Mouse (Mus musculus): ENCODE data around the gene Tmem273.

Tmem273 gene

DNA sequence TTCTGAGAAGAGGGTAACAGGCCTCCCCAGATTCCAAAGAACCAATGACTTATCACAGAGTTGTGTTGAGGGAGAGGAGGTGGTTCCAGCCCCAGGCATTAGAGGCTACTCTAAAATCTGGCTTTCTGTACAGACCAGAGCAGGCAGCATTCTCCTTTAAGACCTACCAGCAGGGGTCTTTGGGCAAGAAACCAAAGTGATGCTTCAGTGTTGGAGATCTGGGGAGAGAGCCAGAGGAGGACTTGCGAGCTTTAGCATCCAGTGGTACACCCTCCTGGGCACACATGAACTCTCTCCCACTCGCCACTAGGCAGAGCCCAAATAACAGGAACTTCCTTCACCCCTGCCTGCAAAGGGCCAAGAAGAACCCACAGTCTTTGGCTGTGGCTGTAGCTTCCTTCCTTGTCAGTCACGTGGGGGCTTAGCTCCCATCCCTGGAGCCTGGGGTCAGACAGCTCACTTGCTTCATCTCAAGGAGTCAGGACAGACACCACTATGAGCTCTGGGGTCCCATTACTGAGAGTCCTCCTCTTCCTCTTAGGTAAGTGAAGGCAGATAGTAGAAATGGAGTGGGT lies at the start of gene Tmem273:
Tmem273 (plus strand) TSS at position 408 of the 575 bp plus-strand sequence.
- DNase-seq (ENCODE audit: low read depth, low spot score) = no peak

DNA sequence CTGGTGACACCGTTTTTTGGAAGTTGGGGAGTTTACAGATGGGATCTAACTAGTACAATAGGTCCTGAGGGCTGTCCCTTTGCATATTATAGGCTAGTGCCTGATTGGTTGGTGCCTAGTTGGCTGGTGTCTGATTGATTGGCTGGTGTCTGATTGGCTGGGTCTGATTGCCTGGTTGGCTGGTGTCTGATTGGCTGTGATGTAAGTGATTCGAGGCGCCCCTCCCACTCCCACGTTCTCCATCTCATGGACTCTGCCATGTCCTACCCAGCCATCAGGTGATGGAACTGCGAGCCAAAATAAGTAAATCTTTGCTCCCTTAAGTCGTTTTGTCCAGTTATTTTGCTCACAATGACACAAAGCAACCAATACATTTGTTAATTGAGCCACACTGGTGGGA lies 49.2 kb upstream of the Tmem273 start:
- no peak for DNase-seq (ENCODE audit: low read depth, low spot score)

DNA sequence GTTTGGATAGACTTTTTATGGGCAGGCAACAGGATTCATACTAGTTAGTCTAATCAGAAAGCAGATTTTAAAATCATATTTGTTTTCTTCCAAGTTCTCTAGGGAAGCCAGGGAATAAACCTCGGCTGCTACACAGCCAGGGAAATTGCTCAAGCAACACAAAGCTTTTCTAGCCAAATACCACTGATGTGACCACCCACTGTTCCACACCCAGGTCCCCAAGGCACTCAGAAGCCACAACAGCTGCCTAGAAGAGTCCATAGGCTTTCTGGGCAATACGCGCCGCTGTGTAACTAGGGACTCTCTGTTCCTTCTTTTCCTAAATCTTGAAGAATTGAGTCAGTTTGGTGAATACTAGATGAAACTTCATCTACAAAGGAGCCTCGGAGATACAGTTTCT lies 47.2 kb upstream of the Tmem273 start:
- DNase-seq (ENCODE audit: low read depth, low spot score) = no peak

DNA sequence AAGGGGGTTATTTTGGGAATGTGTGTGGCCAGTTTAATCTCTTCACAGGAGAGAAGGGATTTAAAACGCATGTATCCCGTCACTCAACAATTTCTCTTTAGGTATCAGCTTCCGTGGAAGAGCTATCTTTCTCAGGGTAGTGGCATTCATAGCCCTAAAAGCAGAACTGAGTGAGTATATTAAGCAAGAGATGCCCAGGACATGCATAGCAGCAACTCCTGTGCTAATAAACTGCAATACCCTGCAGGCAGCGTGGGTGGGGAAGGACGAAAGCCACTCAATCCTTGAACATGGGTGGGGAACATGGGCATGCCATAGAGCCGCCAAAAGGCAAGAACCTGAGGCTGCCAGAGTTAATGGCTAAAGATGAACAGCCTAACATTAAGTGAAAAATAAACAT lies 37.2 kb upstream of the Tmem273 start:
- DNase-seq (ENCODE audit: low read depth, low spot score) = no peak

DNA sequence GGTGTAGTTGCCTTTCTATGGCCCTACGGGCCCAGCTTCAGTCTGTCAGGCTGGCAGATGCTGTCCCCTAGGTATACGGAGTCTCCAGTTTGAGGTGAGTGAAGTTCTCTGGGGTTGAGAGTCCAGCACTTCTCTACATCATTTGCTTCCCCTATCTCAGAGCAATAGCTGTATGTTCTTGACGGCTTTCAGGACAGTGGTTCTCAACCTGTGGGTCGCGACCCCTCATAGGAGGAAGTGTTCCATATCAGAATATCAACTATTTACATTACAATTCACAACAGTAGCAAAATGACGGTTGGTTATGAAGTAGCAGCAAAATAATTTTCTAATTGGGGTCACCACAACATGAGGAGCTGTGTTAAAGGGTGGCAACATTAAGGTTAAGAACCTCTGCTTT lies 35.0 kb upstream of the Tmem273 start:
- no peak for DNase-seq (ENCODE audit: low read depth, low spot score)

DNA sequence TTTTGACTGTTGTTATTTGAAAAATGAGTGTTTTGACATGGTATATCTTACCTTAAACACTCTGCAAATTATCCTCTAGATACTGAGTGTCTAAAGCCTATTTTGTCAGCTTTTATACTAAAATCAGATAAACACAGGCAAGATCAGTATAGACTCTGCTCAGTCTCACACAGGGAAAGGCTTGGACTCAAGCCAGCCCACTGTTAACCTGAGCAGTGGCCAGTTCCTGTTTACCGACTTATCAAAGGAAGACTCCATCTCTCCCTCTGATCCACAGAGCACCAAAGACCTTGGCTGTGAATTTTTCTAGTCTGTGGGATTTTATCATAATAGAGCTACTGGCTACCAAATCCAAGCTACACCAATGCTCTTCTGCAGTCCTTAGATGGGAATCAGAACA lies 31.5 kb upstream of the Tmem273 start:
- DNase-seq (ENCODE audit: low read depth, low spot score) = no peak

DNA sequence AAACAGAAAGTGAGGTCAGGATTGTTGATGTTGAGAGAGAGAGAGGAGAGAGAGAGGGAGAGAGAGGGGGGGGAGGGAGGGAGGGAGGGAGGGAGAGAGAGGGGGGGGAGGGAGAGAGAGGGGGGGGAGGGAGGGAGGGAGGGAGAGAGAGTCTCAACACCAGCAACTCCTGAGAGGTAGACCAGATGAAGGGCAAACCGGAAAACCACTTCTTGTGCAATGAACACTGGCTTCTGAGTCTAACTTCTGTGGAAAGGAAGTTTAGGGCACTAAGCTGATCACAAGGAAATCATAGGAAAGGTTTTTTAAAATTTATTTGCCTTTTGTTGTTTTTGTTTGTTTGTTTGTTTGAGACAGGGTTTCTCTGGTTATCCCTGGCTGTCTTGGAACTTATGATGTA lies 23.6 kb upstream of the Tmem273 start:
- DNase-seq (ENCODE audit: low read depth, low spot score) = no peak

DNA sequence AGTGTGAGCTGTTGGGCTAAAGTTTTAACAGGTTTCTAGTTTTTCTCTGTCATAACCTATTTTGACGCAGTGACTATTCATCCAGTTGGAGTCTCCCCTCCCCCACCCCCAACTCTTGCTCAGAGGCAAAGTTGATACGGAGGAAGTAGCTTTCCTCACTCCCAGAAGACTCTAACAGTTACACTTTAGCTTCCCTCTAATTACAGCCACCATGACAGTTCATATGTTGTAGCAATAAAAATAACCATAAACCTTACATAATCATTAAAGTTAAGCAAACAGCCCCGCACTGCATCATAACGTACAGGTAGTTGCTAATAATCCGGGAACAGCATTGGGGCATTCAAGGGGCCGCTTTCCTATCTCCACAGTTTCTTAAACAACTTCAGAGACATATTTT lies 15.2 kb upstream of the Tmem273 start:
- no peak for DNase-seq (ENCODE audit: low read depth, low spot score)

DNA sequence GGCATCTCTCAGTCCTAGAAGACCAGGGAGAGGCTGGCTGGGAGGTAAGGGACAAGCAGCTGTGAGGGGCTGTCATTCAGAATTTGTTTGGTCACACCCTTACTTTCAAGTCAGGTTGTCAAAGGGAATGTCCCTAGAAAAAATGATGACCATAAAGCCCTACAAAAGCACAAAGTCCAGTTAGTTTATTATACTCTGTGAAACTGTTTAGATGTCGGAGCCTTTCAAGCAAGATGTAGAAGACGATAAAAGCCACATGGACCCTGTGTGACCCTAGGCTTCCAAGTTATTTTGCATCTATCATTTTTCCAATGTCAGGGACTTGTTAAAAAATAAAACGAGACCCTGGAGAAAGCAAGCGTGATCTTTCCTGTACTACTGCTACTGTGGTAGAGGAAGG lies 13.7 kb upstream of the Tmem273 start:
- no peak for DNase-seq (ENCODE audit: low read depth, low spot score)

DNA sequence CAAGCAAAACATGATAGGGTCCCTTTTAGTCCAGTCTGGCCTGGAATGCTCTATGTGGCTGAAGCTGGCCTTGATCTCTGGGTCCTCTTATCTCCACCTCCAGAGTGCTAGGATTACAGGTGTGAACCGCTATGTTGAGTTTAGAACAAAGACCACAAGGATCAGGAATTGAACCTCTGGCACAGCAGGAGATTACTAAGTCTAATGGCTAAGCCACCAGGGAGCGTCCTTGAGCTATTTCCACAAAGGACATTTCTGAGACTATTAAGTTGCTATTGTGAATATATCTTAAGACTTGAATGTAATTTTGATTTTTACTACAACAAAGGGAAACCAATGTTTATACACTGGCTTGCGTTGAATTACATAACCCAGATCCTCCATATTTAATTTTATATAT lies 13.0 kb upstream of the Tmem273 start:
- no peak for DNase-seq (ENCODE audit: low read depth, low spot score)

DNA sequence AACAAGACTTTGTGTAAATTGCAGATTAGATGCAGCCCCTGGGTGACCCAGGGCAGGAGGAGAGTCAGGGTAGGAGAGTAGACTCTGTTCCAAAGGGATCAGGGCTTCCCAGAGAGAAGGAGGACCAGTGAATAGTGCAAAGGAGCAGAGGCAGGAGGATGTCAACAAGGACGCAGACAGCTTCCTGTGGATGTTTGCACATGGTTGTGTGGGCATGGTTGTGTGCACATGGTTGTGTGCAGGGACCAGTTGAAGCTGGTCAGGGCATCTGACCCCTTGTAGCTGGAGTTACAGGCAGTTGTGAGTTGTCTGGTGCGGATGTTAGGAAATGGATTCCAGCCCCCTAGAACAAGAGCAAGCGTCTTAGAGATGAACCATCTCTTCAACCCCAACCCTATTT lies 12.3 kb upstream of the Tmem273 start:
- no peak for DNase-seq (ENCODE audit: low read depth, low spot score)

DNA sequence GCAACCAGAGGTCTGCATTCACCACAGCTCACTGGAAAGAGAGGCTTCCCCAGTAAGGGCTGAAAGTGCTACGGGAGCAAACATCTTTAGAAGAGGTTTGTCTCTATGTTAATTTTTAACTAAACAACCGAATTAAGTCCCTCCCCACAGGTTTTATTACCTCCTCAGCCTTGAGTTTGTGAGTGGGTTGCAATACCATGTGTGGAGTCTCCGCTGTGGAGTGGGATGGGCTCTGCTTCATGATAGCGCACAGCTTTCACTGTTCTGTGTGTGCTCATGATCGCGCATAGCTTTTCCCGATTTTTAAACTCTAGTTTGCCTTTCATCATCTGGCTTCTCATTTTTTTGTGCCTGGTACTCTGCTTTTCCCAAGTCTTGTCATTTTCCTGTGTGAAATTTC lies 9.7 kb upstream of the Tmem273 start:
- no peak for DNase-seq (ENCODE audit: low read depth, low spot score)

DNA sequence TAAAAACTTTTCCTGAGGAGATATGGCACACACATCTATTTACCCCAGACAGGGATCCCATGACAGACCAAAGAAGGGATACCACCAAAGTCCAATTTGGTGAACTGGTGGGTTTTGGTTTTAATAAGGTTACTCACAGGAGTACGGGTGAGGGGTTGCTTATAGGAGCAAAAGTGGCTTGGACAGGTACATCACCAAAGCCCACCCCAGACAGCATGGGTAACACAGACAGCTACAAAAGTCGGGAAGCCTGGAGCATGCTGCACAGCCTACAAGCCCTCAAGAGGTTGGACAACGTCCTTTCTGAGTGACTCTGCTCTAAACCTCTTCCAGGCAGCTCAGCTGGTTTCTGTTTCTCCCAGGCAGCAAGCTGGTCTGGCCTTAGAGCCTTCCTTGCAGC lies 7.4 kb upstream of the Tmem273 start:
- no peak for DNase-seq (ENCODE audit: low read depth, low spot score)

DNA sequence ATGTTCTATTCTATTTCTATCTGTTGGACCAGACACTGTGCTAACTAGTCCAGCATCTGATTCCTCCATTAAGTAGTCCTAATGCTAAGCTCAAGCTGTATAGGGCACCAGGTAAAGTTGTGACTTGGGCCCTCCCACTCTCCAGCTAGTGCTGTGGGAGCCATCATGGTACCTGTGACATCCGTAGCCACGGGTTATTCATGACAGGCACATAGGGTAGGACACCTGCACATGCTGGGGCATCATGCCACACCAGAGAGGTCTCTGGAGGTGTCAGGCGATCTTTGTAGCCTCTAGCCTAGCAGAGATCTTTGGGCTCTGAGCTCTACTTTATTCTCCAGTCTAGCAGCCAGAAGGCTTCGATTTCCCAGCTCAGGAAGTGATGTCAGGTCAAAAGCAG lies 2.9 kb upstream of the Tmem273 start:
- no peak for DNase-seq (ENCODE audit: low read depth, low spot score)

DNA sequence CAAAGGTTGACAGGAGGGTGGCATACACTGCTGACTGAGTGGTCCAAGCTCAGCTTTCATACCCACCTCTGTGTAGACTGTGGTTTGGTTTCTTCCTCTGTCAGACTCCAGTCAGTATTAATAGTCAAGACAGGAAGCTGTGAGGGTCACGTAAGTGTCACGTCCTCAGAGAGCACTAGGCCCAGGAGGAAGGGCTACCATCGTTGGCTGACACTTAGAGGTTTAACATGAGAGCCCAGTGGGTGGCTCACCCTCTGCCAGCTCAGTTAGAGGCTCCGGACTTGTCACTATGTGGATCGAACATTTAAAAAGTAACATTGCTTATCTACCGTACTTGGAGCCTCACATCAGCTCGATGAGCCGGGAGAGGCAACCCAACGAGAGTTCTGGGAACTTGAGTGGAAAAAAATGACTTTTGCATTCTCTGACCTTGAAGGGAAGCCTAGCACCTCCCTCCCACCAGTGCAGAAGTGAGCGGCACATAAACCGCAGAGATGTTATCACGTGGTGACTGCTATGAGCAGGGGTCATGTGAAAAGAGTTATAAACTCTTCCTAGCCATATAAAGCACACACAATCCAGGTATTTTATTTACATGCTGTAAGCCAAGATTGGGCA lies 1.5 kb upstream of the Tmem273 start:
- DNase-seq (ENCODE audit: low read depth, low spot score) = no peak

DNA sequence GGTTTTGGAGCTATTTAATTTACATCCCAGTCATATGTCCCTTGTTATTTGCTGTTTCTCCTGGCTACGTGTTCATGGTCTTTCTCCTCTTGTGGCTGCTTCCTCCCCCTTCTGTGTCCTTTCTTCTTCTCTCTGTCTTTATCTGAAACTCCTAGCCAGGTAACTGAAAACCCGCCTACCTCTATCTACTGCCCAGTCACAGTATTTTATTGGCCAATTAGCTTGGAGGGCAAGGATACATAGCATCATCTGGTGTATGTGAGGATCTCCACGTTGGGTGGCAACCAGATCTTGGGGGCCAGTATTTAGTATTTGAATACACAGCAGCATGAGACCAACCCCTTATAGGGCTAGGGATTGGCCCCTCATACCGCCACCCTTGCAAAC lies 1.0 kb upstream of the Tmem273 start:
- DNase-seq (ENCODE audit: low read depth, low spot score) = no peak

DNA sequence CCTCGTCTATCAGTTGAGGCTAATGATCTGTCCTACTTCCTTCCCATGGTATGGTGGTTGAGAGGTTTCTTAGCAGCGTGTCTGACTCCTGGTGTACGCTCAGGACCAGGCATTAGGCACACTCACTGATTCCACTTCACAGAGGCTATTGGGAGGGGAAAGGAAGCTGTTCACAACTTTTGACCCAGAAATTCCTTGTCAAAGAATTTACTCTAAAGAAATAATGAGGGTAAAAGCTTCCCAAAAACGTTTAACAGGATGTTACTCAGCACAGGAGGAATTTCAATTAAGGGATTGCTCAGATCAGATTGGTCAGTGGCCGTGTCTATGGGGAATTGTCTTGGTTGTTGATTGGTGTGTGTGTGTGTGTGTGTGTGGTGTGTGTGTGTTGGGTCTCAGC lies 1.9 kb downstream of the Tmem273 start:
- DNase-seq (ENCODE audit: low read depth, low spot score) = no peak

DNA sequence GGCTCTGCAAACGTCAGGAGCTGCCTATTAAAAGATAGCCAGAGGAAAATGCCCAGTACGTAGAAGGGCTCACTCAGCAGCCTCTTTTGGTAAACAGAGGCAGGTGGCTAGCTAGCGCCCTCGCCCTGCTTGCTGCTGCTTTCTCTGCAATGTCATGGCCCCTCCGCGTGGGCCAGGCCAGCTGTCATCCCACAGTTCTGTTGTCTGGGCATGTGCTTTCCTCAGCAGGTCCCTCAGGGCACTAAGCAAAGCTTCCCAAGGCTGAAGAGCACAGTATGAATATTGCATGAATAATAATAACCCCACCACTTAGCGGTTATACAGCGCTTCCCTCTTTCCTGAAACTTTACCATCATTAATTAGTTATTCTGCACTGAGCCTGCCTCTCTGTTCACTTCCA lies 10.6 kb downstream of the Tmem273 start:
- no peak for DNase-seq (ENCODE audit: low read depth, low spot score)

DNA sequence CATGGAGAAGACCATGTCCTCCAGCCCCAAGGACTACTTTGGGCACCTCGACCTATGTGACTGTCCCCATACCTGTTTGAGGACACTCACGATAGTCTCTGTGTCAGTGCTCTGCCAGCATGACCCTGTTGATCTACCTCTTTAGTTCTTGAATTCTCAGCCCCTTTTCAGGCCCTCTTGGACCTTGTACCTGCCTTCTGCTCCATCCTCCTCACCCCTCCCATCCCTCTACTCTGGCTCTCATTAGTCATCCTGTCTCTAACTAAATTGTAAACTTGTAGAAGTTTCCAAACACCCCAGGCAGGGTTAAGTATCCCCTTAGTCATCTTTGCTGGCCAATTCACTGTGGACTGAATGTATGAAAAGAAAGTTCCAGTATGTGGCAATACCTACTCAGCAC lies 12.0 kb downstream of the Tmem273 start:
- no peak for DNase-seq (ENCODE audit: low read depth, low spot score)

DNA sequence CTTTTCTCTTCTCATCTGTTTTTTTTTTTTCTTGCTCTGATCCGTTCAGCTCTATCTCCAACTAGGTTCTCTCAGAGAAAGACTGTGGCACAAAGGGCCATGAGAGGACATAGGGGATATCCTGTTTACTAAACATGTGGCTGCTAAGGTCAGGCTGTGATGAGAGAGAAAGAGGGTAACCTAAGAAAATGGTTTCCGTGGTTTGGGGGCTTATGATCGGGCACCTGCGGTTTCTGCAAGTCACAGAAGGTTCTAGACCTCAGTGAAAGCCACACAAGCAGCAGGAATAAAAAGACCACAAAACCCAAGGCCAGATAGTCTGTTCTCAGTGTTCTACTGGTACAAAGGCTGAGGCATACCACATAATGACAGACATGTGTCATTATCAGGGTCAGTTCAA lies 12.6 kb downstream of the Tmem273 start:
- no peak for DNase-seq (ENCODE audit: low read depth, low spot score)

DNA sequence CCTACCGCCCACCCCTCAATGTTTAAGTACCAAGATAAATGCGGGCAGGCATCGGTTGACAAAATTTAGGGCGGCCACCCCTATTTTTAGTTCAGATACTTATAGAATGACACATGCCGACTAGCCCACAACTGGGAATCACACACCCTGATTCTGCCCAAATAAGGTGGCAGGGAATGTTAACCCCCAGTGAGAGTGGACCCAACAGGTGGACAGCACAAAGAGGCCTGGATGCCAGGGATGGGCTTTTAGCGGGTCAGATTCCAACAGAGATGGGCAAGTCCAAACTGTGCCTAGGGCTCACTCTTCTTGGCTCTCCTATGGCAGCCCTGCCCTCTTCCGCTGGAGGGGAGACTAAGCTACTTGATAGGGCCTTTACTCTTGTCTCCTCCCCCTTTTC lies 14.3 kb downstream of the Tmem273 start:
- no peak for DNase-seq (ENCODE audit: low read depth, low spot score)

DNA sequence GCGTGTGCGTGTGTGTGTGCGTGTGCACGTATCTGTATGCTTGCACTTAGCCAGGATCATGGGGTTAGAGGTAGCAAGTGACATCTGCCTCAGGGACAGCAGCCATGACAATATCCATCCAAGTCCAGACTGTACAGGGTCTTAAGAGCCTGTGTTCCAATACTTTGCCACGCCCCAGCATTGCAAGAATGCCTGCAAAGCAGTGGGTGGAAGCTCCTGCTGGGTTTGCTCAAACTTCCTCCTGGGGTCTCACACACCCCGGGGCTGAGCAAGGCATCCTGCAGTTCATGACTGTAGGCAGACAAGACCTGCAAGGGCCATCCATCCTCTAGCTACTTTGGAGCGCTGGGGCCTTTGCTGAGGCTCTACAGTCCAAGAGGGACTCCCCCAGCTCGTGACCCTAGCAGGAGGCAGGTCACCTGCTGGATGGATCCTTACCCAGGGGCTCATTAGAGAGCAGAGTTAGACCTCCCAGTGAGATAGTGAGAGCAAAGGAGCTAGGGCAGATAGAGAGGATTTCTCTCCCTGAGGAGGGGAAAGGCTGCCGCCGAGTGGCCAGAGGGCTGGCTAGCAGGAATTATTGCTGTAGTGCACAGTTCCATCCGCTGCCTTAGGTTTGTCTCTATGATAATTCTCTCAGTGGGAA lies 15.4 kb downstream of the Tmem273 start:
- DNase-seq (ENCODE audit: low read depth, low spot score) = no peak

DNA sequence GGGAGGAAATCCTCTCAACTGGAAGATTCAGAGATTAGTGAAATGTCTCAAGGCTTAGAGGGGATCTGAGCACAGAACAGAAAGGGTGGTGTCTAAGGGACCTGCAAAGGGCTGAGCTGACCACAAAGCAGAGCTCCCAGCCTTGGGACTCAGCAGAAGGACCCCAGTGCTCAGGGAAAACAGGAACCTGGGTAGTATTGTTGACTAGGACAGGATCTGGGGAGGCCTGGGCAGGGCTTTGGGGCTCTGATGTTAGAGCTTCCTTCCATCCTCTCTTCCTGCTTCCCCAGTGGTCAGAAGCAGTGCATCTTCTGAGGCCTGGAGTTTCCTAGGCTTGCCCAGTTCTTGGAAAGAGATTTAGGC lies 15.9 kb downstream of the Tmem273 start:
- no peak for DNase-seq (ENCODE audit: low read depth, low spot score)

DNA sequence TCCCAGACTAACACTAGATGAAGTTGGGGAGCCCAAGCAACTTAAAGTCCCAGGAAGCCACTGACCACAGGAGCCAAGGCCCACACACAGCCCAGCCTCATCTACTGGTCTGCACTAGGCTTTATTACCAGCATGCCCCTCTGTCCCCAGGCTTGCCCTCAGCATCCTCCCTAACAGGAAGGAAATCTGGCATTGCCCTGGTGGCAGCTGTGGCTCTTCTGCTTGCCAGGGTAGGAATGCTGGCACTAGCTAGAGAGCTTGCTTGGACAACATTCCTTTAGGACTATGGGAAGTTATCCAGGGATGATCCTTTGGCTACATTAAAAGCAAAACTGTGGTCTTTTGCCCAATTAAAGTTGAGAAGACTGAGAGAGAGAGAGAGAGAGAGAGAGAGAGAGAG lies 24.3 kb downstream of the Tmem273 start:
- no peak for DNase-seq (ENCODE audit: low read depth, low spot score)

Measured in WW6 (cell line).